Mouse (Mus musculus): ENCODE results near the gene Wee2.

GRCm38 (mm10) chr6:40470916-40471719 lies 32.2 kb downstream of the Wee2 start, which contains the start of gene Ssbp1:
- TF ChIP-seq EP300 (IDR thresholded peaks at IDR 0.05; ENCODE audit: low read depth) = peak; percentile 63; the same call in 1 of the 2 replicates
- TF ChIP-seq CTCF (IDR thresholded peaks at IDR 0.05; ENCODE audit: low read depth) = peak; percentile 32

Measured in liver, embryonic 14.5 days (tissue).